Mouse (Mus musculus) testis, adult 2 months (tissue): ENCODE results near the gene Clec16a.

Experiments used
- CTCF ChIP-seq: fragments of 200-500 bp; IDR thresholded peaks from 2 replicates; pipeline ENCODE4 v1.5.1; 2012; ENCODE audit warnings: low read depth, mild to moderate bottlenecking, inconsistent platforms, low read length, moderate library complexity; ENCODE audit not compliant: control insufficient read depth, insufficient read depth, insufficient replicate concordance
- POLR2A ChIP-seq: fragments of 200-500 bp; IDR thresholded peaks from 2 replicates; pipeline ENCODE4 v1.6.1; 2012; ENCODE audit warnings: low read depth, mild to moderate bottlenecking, inconsistent platforms, low read length, moderate library complexity; ENCODE audit not compliant: control insufficient read depth

- TF ChIP-seq POLR2A (no peak), CTCF (no peak)
Observed at GRCm38 (mm10) chr16:10754521-10755296, 209.6 kb downstream of the Clec16a start.
